Mouse (Mus musculus): ENCODE data around the gene Iqcn.

Iqcn gene

DNA sequence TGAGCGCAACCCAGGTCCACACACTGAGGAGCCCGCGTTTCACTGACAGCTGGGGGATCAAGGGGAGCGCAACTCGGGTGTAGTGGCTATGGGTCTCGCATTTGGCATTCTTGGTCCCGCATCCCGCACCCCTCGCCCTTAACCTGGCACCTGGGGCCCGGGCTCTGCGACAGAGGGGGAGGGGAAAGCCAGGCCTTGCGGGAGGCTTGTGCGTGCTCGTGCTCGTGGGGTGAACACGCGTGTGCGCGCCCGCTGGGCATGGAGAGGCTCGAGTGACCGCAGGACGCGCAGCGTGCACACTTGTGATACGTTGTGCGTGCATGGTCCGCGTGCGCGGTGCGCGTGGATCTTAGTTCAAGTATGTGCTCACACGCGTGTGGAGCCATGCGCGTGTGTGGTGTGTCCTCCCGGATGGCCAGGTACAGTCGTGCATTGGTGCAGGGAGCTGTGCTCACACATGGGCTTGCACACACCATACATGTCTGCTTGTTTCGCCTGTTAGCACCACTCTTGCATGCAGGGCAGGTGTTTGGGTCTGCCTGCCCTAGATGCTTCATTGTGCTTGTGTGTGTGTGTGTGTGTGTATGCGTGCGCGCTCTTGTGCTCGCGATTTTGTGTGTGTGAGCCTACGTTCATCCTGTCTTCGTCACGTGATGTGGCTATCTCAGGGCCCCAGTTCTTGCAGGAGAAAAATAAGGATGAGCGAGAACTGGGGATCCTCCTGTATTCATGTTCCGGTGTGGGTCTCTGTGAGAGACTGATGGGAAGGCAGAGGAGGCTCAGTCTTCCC, 51.8 kb downstream of the Iqcn start:
- DNase-seq (ENCODE audit: low read depth, low spot score) = no peak

DNA sequence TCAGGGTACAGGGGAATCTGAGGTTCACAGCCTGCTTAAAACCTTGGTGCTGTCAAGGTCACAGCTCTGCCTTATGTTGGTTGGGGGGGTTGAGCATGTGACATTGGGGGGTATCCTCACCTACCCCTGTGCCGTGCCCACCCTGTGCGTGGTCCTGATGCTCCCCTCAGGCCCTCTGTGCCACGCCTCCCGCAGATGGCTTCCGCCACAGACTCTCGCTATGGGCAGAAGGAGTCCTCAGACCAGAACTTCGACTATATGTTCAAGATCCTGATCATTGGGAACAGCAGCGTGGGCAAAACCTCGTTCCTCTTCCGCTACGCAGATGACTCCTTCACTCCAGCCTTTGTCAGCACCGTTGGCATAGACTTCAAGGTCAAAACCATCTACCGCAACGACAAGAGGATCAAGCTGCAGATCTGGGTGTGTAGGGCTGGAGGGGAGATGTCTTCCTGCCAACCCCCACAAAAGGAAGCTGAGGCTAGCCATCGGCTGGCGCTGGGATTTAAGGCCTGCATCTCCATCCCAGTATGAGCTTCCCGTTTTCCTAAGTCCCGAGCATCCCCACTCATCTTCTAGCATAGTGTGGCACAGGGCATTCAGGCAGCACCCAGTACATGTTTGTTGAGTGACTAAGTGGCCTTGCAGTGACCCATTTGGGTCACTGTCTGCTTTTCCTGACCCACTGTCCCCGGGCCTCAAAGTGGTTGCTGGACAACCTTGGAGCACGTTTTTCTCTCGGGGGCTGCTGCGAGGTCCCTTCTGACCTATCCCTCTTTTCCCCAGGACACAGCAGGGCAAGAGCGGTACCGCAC, 52.6 kb downstream of the Iqcn start:
- no peak for DNase-seq (ENCODE audit: low read depth, low spot score)

DNA sequence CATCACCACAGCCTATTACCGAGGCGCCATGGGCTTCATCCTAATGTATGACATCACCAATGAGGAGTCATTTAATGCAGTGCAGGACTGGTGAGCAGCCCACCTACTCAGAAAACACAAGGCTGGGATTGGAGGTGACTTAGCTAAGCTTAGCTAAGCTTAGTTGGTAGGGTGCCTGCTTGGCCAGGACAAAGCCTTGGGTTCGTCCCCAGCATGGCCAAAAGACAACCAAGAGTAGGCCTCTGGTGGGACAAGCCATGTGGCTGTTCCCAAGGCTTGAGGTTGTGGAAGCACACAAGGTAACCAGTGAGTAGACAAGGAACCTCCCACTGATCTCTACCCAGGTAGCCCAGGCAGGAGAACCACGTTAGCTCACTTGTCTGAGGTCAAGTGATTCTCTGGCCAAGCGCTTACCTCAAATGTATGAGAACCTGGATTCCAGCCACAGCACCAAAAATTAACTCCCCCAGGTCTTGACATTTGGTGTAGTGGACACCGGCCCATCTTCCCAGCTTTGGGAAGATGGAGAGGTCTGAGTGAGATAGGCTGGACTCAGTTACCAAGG, 53.3 kb downstream of the Iqcn start:
- no peak for DNase-seq (ENCODE audit: low read depth, low spot score)

DNA sequence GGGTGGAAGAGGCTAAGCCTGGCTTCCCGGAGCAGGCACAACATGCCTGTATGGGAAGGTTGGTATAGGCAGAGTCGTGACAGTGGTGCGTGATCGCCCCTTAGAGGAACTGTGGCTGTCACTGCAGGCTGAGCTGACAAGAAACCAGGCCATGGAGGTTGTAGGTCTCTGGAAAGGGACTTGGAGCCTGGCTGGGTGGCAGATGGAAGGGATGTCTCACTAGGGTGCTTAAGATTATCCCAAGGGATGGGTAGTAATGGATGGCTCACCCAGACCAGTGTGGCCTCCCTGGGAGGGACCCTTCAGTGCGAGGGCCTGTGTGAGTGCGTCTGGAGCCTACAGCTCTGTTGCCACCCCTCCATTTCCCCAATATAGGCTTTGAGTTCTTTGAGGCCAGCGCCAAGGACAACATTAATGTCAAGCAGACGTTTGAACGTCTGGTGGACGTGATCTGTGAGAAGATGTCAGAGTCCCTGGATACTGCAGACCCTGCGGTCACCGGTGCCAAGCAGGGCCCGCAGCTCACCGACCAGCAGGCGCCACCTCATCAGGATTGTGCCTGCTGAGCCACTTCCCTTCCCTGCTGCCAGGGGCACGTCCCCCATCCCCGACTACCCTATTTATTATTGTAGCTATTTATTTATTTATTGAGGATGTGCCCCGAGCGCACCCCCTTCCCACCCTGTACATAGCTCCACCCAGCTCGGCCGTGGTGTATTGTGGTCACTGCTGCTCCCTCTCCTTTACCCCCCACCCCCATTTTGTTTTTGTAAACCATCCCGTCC, 54.5 kb downstream of the Iqcn start:
- DNase-seq (ENCODE audit: low read depth, low spot score) = no peak

DNA sequence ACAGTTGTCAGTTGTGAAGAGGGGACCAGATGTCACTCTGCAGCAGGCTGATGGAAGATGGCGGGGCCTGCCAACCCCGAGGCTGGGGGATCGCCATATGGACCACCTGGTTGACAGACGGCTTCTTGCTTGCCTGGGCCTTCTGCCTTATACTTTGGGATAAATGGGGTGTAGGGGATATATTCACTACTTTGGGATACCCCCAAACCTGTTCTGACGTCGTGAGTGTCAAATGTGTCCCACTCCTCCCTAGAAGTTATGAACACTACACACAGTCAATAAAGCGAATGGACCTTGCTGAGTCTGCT, 55.0 kb downstream of the Iqcn start:
- DNase-seq (ENCODE audit: low read depth, low spot score) = no peak

DNA sequence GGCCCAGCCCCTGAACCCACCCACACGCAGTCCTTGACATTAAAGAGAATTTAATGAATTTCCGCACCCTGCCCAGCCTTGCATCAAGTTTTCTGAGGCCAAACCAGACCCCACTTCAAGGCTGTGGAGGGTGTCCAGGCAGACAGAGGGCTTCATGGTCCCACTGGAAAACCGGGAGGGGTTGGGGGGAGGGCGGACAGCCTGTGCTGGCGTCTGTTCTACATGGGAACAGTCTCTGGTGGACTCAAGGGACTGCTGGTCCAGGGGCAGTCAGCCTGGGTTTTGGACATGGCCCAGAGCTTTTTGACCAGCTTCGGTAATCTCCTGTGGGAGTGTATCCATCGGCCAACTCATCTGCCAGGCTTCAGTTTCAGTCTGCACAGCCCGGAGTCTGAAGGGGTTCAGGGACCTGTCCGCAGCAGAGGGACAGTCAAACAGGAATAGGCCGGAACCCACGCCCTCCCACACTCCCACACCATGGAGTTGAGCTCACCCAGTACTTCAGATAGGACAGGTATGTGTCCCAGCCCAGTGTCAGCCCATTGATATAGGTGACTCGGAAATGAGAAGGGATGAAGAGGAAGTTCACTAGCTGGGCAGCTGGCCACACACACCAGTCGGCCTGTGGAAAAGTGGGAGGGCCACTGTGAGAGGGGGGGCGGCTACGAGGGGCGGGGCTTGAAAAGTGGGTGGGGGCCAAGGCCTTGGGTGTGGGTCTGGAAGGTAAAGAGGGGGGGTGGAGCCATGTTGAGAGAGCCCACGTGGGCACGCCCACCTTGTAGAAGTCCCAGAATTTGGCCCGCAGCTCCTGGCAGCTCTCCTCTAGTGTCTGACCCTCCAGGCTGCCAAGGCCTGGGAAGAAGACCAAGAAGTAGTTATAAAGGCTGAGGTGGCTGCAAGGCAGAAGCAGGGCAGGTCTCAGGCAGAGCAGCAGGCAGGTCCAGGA, 55.6 kb downstream of the Iqcn start:
- DNase-seq (ENCODE audit: low read depth, low spot score) = no peak

DNA sequence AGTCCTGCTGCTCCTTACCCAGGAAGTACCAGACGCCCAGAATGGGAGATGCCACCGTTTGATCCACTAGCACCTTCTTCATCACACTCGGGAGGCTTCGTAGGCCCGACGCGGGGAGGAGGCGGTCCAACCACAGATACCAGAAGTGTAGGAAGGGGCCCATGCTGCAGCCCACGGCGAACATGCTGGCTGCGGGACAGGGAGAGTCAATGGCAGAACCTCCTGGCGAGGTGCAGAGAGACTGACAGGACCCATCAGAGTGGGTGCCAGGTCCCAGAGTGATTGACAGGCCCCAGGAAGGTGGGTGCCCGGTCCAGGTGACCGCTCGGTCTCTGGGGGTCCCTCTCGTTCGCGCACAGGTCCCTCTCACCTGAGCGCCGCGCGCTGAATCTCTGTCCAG, 57.1 kb downstream of the Iqcn start:
- no peak for DNase-seq (ENCODE audit: low read depth, low spot score)

DNA sequence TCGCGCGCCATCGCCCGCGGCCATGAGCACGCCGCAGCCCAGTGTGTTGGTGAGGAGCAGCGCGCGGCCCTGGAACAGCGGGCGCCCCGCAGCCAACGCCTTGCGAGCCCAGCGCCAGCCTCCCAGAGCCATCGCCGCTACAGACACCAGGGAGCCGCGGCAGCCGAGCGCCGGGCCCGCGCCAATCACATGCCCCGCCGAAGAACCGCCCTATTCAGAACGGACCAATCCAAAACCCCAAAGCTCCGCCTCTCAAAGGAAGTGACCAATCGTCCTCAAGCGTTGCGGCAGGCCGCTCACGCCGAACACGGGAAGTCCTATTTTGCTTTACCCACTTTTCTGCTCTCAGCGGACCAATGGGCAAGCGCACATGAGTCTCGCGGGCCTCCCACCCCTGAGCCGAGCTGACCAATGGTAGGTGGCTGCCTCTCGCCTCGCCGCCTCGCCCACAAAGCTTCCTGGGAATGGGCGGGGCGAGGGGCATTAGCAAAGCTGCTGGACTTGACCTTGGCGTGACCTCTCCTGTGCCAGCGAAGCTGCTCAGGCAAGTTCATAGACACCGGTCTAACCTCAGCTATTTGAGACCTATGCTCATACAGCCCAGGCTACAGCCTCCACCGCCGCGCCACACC, 57.6 kb downstream of the Iqcn start, which contains the start of gene Mpv17l2:
Gene Mpv17l2, minus strand, starts transcription at position 172 of the 632 bp plus-strand sequence.
- DNase-seq (ENCODE audit: low read depth, low spot score) = peak; percentile 99

DNA sequence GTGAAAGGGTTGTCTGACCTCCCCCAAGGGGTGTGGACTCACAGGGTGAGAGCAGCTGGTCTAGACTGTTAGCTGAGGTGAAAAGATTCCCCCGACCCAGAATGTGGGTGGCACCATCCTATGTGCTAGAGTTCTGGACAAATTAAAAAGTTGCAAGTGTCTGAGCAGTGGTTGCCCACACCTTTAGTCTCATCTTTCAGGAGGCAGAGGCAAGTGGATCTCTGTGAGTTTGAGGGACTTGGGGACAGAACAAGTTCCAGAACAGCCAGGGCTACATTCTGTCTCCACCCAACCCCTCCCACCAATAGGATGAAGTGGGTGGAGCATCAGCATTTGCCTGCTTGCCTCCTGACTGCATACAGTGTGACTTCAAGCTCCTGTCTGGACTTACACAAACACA, 58.9 kb downstream of the Iqcn start:
- DNase-seq (ENCODE audit: low read depth, low spot score) = no peak

DNA sequence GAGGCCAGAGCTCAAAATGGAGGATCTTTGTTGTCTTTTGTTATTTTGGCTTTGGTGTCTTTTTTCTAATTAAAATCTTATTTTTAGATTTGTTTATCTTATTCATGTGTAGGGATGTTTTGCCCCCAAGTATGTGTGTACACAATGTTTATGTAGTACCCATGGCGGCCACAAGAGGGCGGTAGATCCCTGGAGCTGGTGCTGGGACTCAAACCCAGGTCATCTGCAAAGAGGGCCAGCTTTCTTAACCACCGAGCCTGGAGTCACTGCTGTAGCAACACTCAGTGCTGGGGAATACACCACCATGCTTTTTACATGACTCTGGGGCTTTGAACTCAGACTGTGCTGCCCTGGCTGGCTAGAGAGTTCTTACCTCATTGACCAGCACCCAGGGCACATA, 60.1 kb downstream of the Iqcn start:
- DNase-seq (ENCODE audit: low read depth, low spot score) = no peak

DNA sequence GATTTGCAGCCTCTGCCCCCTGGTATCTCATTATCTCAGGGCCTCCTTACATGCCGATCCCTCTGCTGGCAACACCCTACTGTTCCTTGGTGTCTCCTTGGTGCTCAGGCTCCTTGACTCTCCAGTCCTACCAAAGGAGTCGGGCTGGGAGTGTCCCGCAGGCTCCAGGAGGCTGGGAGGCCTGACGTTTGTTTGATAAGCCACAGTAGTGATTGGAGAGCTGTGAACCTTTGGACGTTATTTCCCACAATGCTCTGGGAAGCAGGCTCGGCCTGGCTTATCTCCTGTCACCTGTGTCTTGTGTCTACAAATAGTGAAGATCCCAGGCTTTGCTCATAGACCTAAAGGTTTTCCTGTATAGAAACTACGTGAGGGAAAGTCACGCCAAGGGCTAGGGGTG, 60.8 kb downstream of the Iqcn start:
- no peak for DNase-seq (ENCODE audit: low read depth, low spot score)

DNA sequence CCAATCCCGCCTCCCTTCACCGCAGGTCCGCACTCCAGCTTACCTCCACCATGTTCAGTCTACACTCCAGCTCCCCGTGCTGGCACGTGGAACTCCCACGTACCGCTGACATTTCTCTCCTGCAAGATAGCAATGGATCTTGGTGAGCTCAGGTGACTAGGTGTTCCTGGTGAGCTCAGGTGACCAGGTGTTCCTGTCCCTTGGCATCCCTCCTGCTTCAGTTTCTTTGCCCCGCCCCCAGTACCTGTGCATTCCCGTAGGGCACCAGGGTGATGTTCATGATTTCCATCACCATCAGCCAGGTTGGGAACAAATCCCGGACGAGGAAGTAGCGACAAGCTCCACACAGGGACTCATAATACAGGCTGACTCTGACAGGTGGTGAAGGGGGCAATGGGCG, 61.4 kb downstream of the Iqcn start:
- no peak for DNase-seq (ENCODE audit: low read depth, low spot score)

DNA sequence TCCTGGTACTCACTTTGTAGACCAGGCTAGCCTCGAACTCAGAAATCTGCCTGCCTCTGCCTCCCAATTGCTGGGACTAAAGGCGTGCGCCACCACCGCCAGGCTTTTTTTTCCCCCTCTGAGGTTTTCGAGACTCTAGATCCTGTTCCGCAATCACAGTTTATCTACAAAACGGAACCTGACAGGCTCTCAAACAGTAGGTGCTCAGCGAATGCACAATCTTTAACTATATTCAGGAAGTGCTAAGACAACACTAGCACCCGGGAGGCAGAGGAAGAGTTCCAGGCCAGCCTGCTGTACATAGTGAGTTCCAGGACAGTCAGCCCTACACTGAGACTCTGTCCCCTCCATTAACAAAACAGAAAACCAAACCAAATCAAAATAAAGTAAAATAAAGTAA, 62.1 kb downstream of the Iqcn start:
- DNase-seq (ENCODE audit: low read depth, low spot score) = no peak

DNA sequence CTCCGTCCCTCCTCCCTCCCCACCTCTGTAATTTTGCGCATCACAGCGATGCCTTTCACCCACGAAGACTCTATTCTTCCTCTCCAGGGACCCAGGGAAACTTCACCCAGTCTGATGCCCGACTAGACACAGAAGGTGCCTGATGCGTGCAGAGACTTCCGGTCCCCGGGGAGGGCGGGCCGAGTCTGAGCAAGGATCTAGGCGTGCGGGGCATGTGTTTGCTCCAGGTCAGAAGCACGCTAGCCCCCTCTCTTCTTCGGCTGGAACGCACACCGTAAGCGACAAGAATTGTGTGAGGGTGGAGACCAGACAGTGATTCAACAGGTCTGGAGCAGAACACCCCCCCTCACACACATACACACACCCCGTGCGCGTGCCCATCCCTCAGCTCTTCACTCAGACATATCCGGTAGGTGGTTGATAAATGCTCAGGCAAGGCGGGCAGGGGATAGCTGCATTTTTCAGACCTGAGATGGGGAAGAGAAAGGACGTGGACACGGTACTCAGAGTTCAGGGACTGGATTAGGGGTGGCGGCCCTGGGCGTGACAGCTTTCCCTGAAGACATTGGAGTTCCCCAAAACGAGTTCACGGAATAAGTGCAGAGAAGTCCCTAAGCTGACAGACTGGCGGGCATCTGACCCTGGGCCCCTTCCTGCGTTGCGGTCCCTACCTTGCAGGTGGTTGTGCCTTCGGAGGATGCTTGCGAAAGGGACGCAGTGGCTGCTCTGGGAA, 62.7 kb downstream of the Iqcn start:
- DNase-seq (ENCODE audit: low read depth, low spot score) = no peak

DNA sequence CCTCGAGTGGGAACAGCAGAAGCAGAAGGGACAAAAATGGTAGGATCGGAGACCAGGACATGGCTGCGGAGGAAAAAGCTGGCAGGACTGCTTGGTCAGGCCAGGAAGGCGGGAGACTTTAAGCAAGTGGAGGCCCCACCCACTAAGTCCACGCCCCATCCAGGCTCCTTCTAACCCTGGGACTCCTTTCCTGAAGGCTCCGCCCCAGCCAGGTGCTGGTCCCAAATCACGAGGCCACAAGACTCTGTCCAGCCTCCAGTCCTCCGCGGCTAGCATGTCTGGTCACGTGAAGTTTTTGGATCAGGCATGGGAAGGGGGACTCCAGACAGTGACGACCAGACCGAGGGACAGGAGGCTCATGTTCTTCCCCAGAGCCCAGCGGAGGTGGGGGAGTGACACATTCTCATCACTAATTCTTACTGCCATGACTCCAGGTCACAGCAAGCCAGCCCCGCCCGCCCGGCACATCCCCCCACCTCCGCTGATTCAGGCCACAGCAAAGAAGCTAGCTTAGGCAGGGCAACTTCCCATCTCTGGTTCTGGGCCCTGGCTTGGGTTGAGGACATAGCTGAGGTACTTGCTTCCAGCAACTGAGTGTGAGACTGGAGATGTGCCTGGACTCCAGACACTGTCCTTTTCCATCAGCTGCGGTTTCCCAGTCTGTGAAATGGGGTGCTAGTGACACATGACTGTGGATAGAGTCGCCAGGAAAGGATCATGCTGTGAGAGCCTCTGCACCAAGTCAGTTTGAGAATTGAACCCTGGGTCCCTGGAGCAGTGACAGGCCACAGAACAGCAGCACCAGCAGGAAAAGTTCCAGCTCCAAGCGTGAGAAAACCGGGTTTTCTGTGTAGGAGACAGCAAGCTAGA, 63.5 kb downstream of the Iqcn start:
- DNase-seq (ENCODE audit: low read depth, low spot score) = peak; percentile 79
